Mouse (Mus musculus) ES-E14 (cell line): ENCODE measurements at regions not wholly inside any gene's neighbourhood (a gene's known extent, or its start where the extent isn't known, plus 50 kb on each side); places are given as distances from the start of the nearest gene placed in this dataset.
"Not testable (repeated sequence)": the region's sequence is repeated elsewhere in the genome, so short reads cannot be mapped to it uniquely, and the experiment has no call there.

Source experiments
- DNase-seq: peaks from one replicate; pipeline ENCODE4 v3.0.0-alpha.2; 2013; ENCODE audit warnings: low read depth, low spot score
- H3K27ac ChIP-seq: 2 replicates; pipeline ENCODE4 v1.5.1; 2012; ENCODE audit warnings: low read depth, mild to moderate bottlenecking, low read length, moderate library complexity, mixed read lengths; ENCODE audit not compliant: poor library complexity, insufficient read depth, severe bottlenecking
- H3K36me3 ChIP-seq: 2 replicates; pipeline ENCODE4 v1.6.1; 2012; ENCODE audit warnings: mild to moderate bottlenecking, low read length, moderate library complexity, mixed read lengths; ENCODE audit not compliant: control insufficient read depth, poor library complexity, insufficient read depth, severe bottlenecking
- H3K4me1 ChIP-seq, 2 experiments: fragments of 150-350 bp in 1 of 2; sonication (generic) in 1 of 2; 2 replicates each; pipeline ENCODE4 v1.6.1; 2012; ENCODE audit warnings: low read length in 2 of 2, mild to moderate bottlenecking in 1 of 2, mixed read lengths in 1 of 2; ENCODE audit not compliant: control insufficient read depth in 2 of 2, insufficient read depth in 2 of 2, poor library complexity in 1 of 2
- H3K4me3 ChIP-seq, 2 experiments: fragments of 150-350 bp in 1 of 2; sonication (generic) in 1 of 2; 2 replicates each; pipeline ENCODE4 v1.5.1; 2012; ENCODE audit warnings: low read length in 2 of 2, low read depth in 1 of 2, mild to moderate bottlenecking in 1 of 2, mixed read lengths in 1 of 2; ENCODE audit not compliant: insufficient read depth in 1 of 2, poor library complexity in 1 of 2, severe bottlenecking in 1 of 2
- H3K9ac ChIP-seq: 2 replicates; pipeline ENCODE4 v1.6.1; 2012; ENCODE audit warnings: low read depth, mild to moderate bottlenecking, low read length, mixed read lengths; ENCODE audit not compliant: poor library complexity, insufficient read depth, severe bottlenecking
- H3K9me3 ChIP-seq: fragments of 150-350 bp; sonication (generic); 2 replicates; pipeline ENCODE4 v1.6.1; 2012; ENCODE audit warnings: low read depth, mild to moderate bottlenecking, low read length; ENCODE audit not compliant: control insufficient read depth, insufficient read depth
- ZC3H11A ChIP-seq: IDR thresholded peaks from 2 replicates; pipeline ENCODE4 v1.6.1; 2012; ENCODE audit warnings: low read depth, mild to moderate bottlenecking, inconsistent platforms, low read length, borderline replicate concordance
- in situ Hi-C, 2 experiments: fragments of 600-800 bp; cut with MboI; formaldehyde crosslinking; loops; one replicate each; pipeline ENCODE4 v1.15.1; 2025; ENCODE audit warnings: low sequenced_read_pairs in 2 of 2, inconsistent platforms in 1 of 2; ENCODE audit not compliant: unreplicated experiment in 2 of 2

DNA sequence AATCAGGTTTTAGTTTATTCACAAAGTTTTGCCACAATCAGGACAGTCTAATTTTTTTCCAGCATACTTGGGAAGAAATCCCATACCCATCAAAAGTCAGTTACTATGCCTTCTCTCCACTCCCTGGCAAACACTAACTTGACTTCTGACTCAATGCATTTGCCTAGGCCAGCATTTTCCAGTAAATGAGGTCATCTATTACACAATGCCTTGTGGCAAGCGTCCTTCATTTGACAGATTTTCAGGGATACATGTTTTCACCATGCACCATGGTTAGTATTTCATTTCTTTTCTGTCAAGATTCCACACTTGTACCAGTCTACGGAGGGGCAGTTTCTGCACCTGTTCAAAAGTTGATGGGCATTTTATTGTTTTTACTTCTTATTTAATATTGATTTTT is 88.4 kb upstream of the Slc2a12 start:
- H3K36me3 ChIP-seq, H3K4me3 ChIP-seq, H3K27ac ChIP-seq, H3K4me1 ChIP-seq, DNase-seq, in situ Hi-C loops, H3K9me3 ChIP-seq, H3K9ac ChIP-seq: not testable (repeated sequence)

DNA sequence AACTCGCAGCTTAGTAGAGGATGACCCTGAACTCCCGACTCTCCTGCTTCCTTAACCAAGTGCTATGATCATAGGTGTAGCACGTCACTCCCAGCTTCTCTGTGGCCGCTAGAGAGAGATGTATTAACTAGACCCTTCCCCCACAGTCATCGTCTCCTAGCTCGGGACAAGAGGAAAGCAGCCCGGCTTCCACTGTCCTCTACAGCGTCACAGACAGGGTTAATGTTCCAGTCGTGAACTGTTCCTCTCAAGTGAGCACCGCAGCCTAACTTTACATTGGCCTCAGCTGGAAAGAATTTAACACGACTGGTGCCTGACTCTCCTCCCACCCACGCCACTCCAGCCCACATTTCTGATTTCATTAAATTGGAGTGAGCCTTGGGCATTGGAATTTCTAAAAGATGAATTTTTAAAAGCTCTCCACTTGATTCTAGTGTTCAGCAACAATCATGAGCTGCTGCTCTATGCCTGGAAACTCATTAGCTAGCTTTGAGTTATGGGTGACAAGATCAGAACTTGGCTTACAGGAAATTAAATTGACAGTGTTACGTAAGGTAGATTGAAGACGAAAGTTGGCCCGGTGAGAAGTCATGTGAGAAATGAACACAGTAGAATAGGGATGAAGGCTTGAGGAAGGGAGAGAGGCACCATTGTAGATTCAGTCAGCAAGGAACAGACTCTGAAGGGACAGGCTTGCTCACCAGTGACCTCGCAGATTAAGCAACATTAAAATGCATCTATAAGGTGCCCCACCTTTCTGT is 75.4 kb upstream of the Slc2a12 start:
- H3K4me3 ChIP-seq, DNase-seq, H3K9me3 ChIP-seq, H3K9ac ChIP-seq, H3K4me1 ChIP-seq, H3K36me3 ChIP-seq, H3K27ac ChIP-seq: not testable (repeated sequence)
- in situ Hi-C loops = loop anchor here in 1 of 2 experiments (10.0 kb wide), 1 partner anchor 75 kb away; no protein-coding TSS in a partner anchor

DNA sequence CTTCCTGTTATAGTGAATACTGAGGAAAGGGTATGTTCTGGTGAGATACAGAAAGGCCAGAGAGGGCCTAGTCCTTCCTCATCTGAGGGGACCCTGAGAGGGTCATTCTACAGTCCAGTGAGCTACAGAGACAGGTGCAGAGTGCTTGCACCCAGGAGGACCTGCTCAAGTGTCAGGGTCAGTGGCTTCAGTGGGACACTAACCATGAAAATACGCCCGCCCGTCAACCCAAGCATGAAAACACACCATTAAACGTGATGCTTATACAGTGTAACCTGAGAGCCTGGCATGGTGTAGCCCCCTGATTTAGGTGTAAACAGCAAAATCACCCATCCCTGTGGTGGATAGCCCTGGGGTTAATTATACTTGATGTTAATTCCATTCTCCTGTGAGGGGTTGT is 70.8 kb upstream of the Slc2a12 start:
- H3K4me3 ChIP-seq, DNase-seq, H3K9me3 ChIP-seq, H3K27ac ChIP-seq, H3K36me3 ChIP-seq, in situ Hi-C loops, H3K9ac ChIP-seq, H3K4me1 ChIP-seq: not testable (repeated sequence)

DNA sequence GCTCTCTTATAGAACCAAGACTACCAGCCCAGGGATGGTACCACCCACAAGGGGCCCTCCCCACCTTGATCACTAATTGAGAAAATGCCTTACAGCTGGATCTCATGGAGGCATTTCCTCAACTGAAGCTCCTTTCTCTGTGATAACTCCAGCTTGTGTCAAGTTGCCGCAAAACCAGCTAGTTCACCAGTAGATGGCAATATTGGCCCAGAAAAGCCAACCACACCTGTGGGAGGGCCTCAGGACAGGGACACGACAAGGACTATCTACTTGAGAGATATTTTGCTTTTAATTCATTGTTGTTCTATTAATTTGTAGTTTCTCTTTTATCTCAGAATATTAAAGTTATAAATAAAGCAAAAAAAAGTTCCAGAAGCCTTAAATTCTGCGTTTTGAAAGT is 65.4 kb upstream of the Slc2a12 start:
- not testable (repeated sequence) for H3K4me3 ChIP-seq, H3K36me3 ChIP-seq, H3K4me1 ChIP-seq, H3K9ac ChIP-seq, H3K9me3 ChIP-seq, H3K27ac ChIP-seq
- TF ChIP-seq ZC3H11A = peak; percentile 88
- in situ Hi-C loops = loop anchor here (25.0 kb wide), 2 partner anchors 117 to 508 kb away; no protein-coding TSS in a partner anchor
- peak; percentile 59 for DNase-seq

DNA sequence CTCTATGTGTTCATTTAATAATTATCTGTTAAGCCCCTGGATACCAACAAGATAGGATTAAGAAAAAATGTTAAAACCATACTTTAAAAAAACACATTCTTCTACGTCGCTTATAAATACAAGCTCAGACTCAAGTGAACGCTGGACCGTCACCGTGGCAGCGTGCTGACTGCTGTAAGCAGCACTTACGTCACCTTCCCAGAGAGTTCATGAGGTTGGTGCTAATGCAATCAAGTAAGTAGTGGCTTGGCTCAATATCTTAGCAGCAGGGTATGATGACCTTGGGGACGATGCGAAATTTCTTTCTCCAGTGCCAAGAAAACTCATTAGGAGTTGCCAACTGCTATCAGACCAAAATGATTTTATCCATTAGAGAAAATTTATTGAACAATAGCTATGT is 63.5 kb upstream of the Slc2a12 start:
- DNase-seq, H3K9ac ChIP-seq, H3K9me3 ChIP-seq, H3K4me3 ChIP-seq, H3K36me3 ChIP-seq, H3K4me1 ChIP-seq, H3K27ac ChIP-seq: not testable (repeated sequence)
- in situ Hi-C loops = loop anchor here (5.0 to 25.0 kb wide), 3 partner anchors 104 to 506 kb away; no protein-coding TSS in a partner anchor

DNA sequence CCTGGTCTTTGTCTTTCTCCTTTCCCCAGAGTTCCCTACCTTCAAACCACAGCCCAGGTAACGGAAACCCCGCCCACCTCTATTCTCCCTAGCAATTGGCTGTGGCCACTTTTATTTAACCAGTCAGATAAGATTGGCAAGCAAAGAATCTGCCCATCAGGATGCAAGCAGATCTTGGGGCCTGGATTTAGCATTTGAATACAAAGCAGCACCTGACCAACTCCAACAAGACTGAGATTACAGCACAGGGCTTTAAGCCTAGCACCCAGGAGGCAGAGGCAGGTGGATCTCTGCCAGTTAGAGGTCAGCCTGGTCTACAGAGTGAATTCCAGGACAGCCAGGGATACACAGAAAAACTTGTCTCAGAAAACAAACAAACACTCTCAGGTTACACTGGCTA is 61.5 kb upstream of the Slc2a12 start:
- not testable (repeated sequence) for H3K27ac ChIP-seq
- in situ Hi-C loops = loop anchor here (5.0 to 25.0 kb wide), 3 partner anchors 106 to 504 kb away; no protein-coding TSS in a partner anchor

More for the DNA sequence above, 61.5 kb upstream of the Slc2a12 start:
- H3K9ac ChIP-seq, H3K9me3 ChIP-seq, DNase-seq, H3K4me1 ChIP-seq, H3K4me3 ChIP-seq, H3K36me3 ChIP-seq: not testable (repeated sequence)
